Mouse (Mus musculus) kidney, adult 9 months (tissue): ENCODE measurements around the gene 5530401A14Rik.

ENCODE experiments used
- DNase-seq: peaks from one replicate; pipeline ENCODE4 v3.0.0; 2022

5530401A14Rik gene

GRCm38 (mm10) chr11:81937516-81937915 lies 77.0 kb downstream of the 5530401A14Rik start:
- no peak for DNase-seq

GRCm38 (mm10) chr11:81940988-81941387 lies 80.5 kb downstream of the 5530401A14Rik start:
- DNase-seq = peak; percentile 6

- DNase-seq = no peak
Observed at GRCm38 (mm10) chr11:81942167-81942566, 81.7 kb downstream of the 5530401A14Rik start.
